Mouse (Mus musculus) heart, adult 2 months (tissue): Measurements from ENCODE around the gene Olfm2. TPM values are rescaled to one million over a fixed set of nuclear protein-coding genes. Genes with fewer than 3 reads are reported as not detected.

ENCODE experiments used
- DNase-seq, 2 experiments: peaks; one replicate each; pipeline ENCODE4 v3.0.0; 2021
- H3K27ac ChIP-seq: fragments of 200-600 bp; 2 replicates; pipeline ENCODE4 v1.8.1; 2022
- H3K27me3 ChIP-seq: fragments of 200-500 bp; 2 replicates; pipeline ENCODE4 v1.6.1; 2012; ENCODE audit warnings: mild to moderate bottlenecking, low read length, inconsistent platforms, mixed read lengths; ENCODE audit not compliant: control insufficient read depth, insufficient read depth
- H3K36me3 ChIP-seq: fragments of 200-500 bp; 2 replicates; pipeline ENCODE4 v1.6.1; 2012; ENCODE audit warnings: low read length, inconsistent platforms; ENCODE audit not compliant: control insufficient read depth, insufficient read depth
- H3K4me1 ChIP-seq: fragments of 200-500 bp; 2 replicates; pipeline ENCODE4 v1.6.1; 2011; ENCODE audit warnings: low read length; ENCODE audit not compliant: control insufficient read depth, insufficient read depth
- H3K4me3 ChIP-seq: fragments of 200-600 bp; 2 replicates; pipeline ENCODE4 v1.8.1; 2022
- H3K79me2 ChIP-seq: fragments of 200-500 bp; replicated peaks from 2 replicates; pipeline ENCODE4 v1.6.1; 2012; ENCODE audit warnings: mild to moderate bottlenecking, inconsistent platforms, low read length, moderate library complexity, mixed read lengths; ENCODE audit not compliant: control insufficient read depth, insufficient read depth
- H3K9ac ChIP-seq: fragments of 200-500 bp; 2 replicates; pipeline ENCODE4 v1.6.1; 2012; ENCODE audit warnings: low read depth, mild to moderate bottlenecking, control low read depth, inconsistent platforms, low read length, mixed read lengths
- CTCF ChIP-seq: fragments of 200-600 bp; IDR thresholded peaks from 2 replicates; pipeline ENCODE4 v1.8.1; 2022; ENCODE audit warnings: antibody characterized with exemption, mild to moderate bottlenecking, moderate library complexity
- EP300 ChIP-seq: fragments of 200-500 bp; IDR thresholded peaks from 2 replicates; pipeline ENCODE4 v1.6.1; 2011; ENCODE audit warnings: low read depth, low read length, control low read depth; ENCODE audit not compliant: insufficient read depth
- POLR2A ChIP-seq: fragments of 200-500 bp; IDR thresholded peaks from 2 replicates; pipeline ENCODE4 v1.6.1; 2011; ENCODE audit warnings: mild to moderate bottlenecking, low read depth, low read length, control low read depth; ENCODE audit not compliant: insufficient read depth
- WGBS: fragments of 180-500 bp; shearing (Covaris S2); methylation state at CpG from one replicate; pipeline ENCODE4 v1.1.7; 2018; 5-methylcytosine and 5-hydroxymethylcytosine counted together
- intact Hi-C: fragments of 180-260 bp; cut with DNase I; formaldehyde crosslinking; loops from one replicate; pipeline ENCODE4 v1.15.1; 2025
- polyA plus RNA-seq: library from polyadenylated mRNA; depleted of rRNA; stranded (reverse); fragments of >200 nt; gene quantifications from 2 replicates; pipeline ENCODE4 v1.2.3, GENCODE M21; 2012
- total RNA-seq, 2 experiments: library from RNA; stranded (reverse); gene quantifications; 2 replicates each; pipeline ENCODE4 v1.2.3; 2021

Gene Olfm2
- total and polyA plus RNA-seq, 3 experiments, result 0.13 to 0.31 TPM; not detected in 1

DNA sequence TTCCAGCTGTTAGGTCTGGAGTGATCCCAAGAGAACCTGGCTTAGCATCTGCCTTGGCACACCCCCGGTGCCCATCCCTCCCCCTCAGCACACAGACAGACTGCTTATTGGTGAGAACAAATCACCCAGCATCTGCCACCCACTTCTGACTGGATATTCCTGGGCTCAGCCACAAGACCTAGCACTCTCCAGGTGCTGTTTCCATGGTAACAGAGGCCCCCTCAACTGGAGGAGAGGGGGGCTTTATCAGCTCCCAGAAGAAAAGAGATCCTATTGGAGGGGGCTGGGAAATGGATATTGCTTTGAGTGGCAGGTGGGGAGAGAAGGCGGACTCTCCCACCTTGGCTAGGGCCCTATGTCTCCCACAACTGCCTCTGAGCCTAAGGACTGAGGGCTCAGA, 82.2 kb downstream of the Olfm2 start:
- Histone ChIP-seq H3K27ac (no peak overlapping the region), H3K79me2 (no peaks in the 10 kb centered on the region), H3K4me3 (no peak overlapping the region), H3K27me3 (no peaks in the 10 kb centered on the region), H3K4me1 (no peaks in the 10 kb centered on the region), H3K9ac (no peak overlapping the region), H3K36me3 (no peaks in the 10 kb centered on the region)
- WGBS, result 95% methylated on average over 2 of the region's 2 CpGs
- DNase-seq, result no peak
- no peak for TF ChIP-seq POLR2A
- TF ChIP-seq CTCF, result no peak
- TF ChIP-seq EP300, result no peak
- intact Hi-C loops, result loop anchor here (5.0 kb wide), 2 partner anchors 63 to 168 kb away; no protein-coding TSS in a partner anchor

GRCm38 (mm10) chr9:20662874-20663273, 83.3 kb downstream of the Olfm2 start:
- Histone ChIP-seq H3K79me2 (no peaks in the 10 kb centered on the region), H3K4me3 (no peak overlapping the region), H3K9ac (no peak overlapping the region), H3K27me3 (no peaks in the 10 kb centered on the region), H3K4me1 (peaks cover 1% of the 10 kb centered on the region; the same call in 1 of the 2 replicates), H3K27ac (no peak overlapping the region), H3K36me3 (no peaks in the 10 kb centered on the region; the same call in 1 of the 2 replicates)
- no peak for DNase-seq
- no peak for TF ChIP-seq POLR2A
- TF ChIP-seq EP300, result no peak
- TF ChIP-seq CTCF, result no peak
- 96% methylated on average over 8 of the region's 8 CpGs for WGBS
- intact Hi-C loops, result loop anchor here (5.0 kb wide), 2 partner anchors 64 to 169 kb away; no protein-coding TSS in a partner anchor

GRCm38 (mm10) chr9:20662325-20662724, 83.8 kb downstream of the Olfm2 start:
- 50% methylated on average over 3 of the region's 3 CpGs for WGBS
- H3K27me3 ChIP-seq, result no peaks in the 10 kb centered on the region
- no peaks in the 10 kb centered on the region; the same call in 1 of the 2 replicates for H3K36me3 ChIP-seq
- no peak for TF ChIP-seq POLR2A
- TF ChIP-seq CTCF, result peak; percentile 95
- no peak for TF ChIP-seq EP300
- no peaks in the 10 kb centered on the region for H3K79me2 ChIP-seq
- H3K4me3 ChIP-seq, result no peak overlapping the region
- intact Hi-C loops, result loop anchor here (5.0 kb wide), 2 partner anchors 65 to 170 kb away; no protein-coding TSS in a partner anchor
- H3K4me1 ChIP-seq, result peaks cover 1% of the 10 kb centered on the region; the same call in 1 of the 2 replicates
- no peak overlapping the region for H3K9ac ChIP-seq
- H3K27ac ChIP-seq, result no peak overlapping the region
- DNase-seq, result peak; percentile 51 to 75

- TF ChIP-seq EP300 (no peak), POLR2A (no peak), CTCF (no peak)
- H3K79me2 ChIP-seq, result no peaks in the 10 kb centered on the region; the same call in 1 of the 2 replicates
- H3K36me3 ChIP-seq, result no peaks in the 10 kb centered on the region; the same call in 1 of the 2 replicates
- no peaks in the 10 kb centered on the region for H3K27me3 ChIP-seq
- intact Hi-C loops, result no loop called here
- peak; percentile 59 to 71 for DNase-seq
- 52% methylated on average over 3 of the region's 3 CpGs for WGBS
- no peak overlapping the region for H3K9ac ChIP-seq
- H3K27ac ChIP-seq, result peak overlapping the region; percentile 54
- H3K4me3 ChIP-seq, result no peak overlapping the region
- peaks cover 1% of the 10 kb centered on the region; the same call in 1 of the 2 replicates for H3K4me1 ChIP-seq
Measured at GRCm38 (mm10) chr9:20657546-20657945, 88.6 kb downstream of the Olfm2 start.

- 91% methylated on average over 3 of the region's 3 CpGs for WGBS
- Histone ChIP-seq H3K36me3 (no peaks in the 10 kb centered on the region; the same call in 1 of the 2 replicates), H3K9ac (no peak overlapping the region), H3K4me3 (no peak overlapping the region), H3K27ac (no peak overlapping the region), H3K79me2 (peaks cover 3% of the 10 kb centered on the region; the same call in 1 of the 2 replicates), H3K27me3 (no peaks in the 10 kb centered on the region), H3K4me1 (peaks cover 4% of the 10 kb centered on the region)
- no peak for DNase-seq
- intact Hi-C loops, result loop anchor here (5.0 kb wide), 2 partner anchors 187 to 272 kb away; no protein-coding TSS in a partner anchor
- TF ChIP-seq EP300, result no peak
- 0 out of 2 replicates have a peak, but pooled peaks have one; percentile 12 for TF ChIP-seq CTCF
Measured at GRCm38 (mm10) chr9:20653859-20654258, 92.3 kb downstream of the Olfm2 start.

GRCm38 (mm10) chr9:20652260-20652658, 93.9 kb downstream of the Olfm2 start:
- no peaks in the 10 kb centered on the region for H3K36me3 ChIP-seq
- peaks cover 3% of the 10 kb centered on the region; the same call in 1 of the 2 replicates for H3K79me2 ChIP-seq
- no peak for DNase-seq
- peak overlapping the region; percentile 76 for H3K4me3 ChIP-seq
- H3K4me1 ChIP-seq, result peaks cover 3% of the 10 kb centered on the region
- no peaks in the 10 kb centered on the region for H3K27me3 ChIP-seq
- intact Hi-C loops, result loop anchor here (5.0 kb wide), 2 partner anchors 185 to 270 kb away; no protein-coding TSS in a partner anchor
- TF ChIP-seq CTCF (no peak), POLR2A (no peak), EP300 (no peak)
- peak overlapping the region; percentile 75 for H3K27ac ChIP-seq
- H3K9ac ChIP-seq, result peak overlapping the region; percentile 76
- WGBS, result under 1% methylated on average over 25 of the region's 25 CpGs
